Mouse (Mus musculus) cortical plate, adult 2 months (tissue): ENCODE results near the gene Xpo5.

Source experiments
- CTCF ChIP-seq: fragments of 200-500 bp; IDR thresholded peaks from 2 replicates; pipeline ENCODE4 v1.5.1; 2011; ENCODE audit warnings: mild to moderate bottlenecking, control low read depth, low read length; ENCODE audit not compliant: insufficient read depth; ENCODE audit errors: extremely low read depth
- POLR2A ChIP-seq: fragments of 200-500 bp; IDR thresholded peaks from 2 replicates; pipeline ENCODE4 v1.6.1; 2011; ENCODE audit warnings: mild to moderate bottlenecking, low read length, control low read depth; ENCODE audit not compliant: insufficient read depth; ENCODE audit errors: extremely low read depth

DNA sequence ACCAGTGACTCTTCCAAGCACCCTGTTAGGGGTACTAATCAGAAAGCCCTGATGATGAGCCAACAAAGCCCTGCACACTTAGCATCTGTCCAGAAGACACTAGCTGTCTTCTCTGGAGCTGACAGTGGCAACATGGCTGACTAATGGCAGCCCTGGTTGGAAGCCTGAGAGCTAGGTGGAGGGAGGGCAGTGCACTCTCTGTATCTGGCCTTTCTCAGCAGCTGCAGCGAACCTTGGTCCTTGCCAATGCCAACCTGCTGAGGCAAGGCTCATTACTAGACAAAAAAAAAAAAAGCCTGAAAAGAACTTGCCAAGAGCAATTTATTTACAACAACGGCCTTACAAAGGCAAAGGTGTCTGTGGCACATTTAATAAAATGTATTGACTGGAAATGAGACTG lies 41.0 kb downstream of the Xpo5 start:
- TF ChIP-seq POLR2A (no peak), CTCF (no peak)
